Mouse (Mus musculus) left cerebral cortex, adult 9 months (tissue): ENCODE measurements around the gene Sept8.
A peak's percentile ranks its signal among the peaks of the same experiment; 100 is the strongest.

Experiments
- DNase-seq, 2 experiments: peaks; one replicate each; pipeline ENCODE4 v3.0.0; 2022; ENCODE audit warnings: low spot score in 2 of 2

The Sept8 gene

DNA sequence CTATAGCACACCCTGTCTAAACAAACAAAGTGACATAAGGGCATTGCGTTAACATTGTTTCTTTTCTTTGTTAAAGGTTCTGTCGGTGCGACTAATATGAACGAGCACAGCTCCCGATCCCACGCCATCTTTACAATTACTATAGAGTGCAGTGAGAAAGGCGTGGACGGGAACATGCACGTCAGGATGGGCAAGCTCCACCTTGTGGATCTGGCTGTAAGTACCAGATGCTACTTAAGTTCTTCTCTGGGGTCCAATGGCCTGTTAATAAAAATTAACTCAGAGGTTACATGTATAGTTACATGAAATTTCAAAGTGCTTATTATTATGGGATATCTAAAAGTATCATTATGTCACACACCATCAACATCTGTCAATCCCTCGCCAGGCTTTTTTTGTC lies 64.1 kb downstream of the Sept8 start:
- DNase-seq = no peak

DNA sequence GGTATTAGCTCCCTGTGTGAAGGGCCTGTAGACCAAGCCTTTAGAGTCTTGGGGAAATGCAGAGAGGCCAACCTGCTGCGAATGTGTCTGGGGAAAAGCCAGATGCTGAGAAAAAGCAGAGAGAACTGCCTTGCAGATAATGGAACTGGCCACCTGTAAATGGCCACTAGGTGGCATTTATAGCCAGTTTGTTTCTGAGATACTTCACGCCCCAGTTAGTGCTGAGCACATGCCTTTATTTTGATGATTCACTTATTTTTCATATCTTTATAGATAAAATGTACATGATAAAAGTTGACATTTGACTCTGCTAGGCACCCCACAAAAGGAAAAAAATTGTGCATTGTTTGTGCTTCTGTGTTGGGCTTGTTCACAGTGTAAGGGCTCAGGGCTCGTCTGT lies 65.8 kb downstream of the Sept8 start:
- peak in 1 of 2 experiments; percentile 19 for DNase-seq

DNA sequence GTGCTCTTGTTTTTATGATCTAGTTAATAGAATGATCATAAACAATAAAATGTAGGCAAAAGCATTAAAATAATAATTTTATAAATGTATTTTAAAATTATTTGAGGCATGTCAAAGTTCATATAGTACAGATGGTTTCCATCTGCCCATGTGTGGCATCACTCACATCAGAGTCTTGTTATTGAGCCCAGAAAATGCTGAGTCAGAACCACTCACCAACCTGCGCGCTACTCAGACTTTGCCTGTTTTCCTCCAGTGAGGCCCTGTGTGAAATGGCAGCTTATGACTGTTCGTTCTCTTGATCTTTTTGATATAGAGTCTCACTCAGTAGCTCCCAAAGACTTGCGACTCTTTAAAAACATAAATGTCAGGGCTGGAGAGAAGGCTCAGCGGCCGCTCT lies 66.5 kb downstream of the Sept8 start:
- no peak for DNase-seq

DNA sequence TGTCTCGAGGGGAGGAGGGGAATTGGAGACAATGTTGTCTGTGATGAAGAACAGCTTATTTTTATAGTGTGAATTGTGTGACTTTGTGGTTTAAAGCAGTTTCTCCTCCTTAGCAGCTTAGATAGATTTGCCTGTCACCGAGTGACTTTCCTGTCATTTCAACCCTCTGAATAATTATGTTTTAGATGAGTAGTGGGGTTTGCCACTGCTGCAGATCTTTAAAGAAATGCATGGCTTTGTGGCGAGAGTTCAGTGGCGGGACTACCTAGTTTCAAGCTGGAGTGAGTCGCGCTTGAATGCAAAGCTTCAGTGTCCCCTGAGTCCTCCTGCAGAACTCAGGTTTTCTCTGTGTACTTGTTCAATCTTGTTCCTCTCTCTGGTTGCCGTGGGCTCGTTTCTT lies 69.2 kb downstream of the Sept8 start:
- DNase-seq = no peak

DNA sequence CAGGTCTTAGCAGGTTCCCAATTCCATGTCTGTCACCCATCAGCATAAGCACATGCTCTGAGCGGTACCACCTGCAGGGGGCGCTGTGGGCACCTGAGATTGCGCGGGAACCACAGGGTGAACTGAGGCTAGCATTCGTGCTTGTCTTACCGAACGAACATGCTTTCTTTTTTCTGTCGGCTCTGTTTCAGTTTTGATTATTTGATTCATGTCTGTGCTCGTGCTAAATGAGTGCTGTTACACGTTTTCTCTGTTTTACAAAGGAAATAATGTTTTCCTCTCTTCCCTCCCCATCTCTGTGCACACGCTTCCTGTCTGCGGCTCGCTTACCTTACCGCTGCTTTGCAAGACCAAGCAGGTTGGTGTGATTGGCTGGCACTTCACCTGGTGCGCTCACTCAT lies 71.3 kb downstream of the Sept8 start:
- DNase-seq = peak in 1 of 2 experiments; percentile 28

DNA sequence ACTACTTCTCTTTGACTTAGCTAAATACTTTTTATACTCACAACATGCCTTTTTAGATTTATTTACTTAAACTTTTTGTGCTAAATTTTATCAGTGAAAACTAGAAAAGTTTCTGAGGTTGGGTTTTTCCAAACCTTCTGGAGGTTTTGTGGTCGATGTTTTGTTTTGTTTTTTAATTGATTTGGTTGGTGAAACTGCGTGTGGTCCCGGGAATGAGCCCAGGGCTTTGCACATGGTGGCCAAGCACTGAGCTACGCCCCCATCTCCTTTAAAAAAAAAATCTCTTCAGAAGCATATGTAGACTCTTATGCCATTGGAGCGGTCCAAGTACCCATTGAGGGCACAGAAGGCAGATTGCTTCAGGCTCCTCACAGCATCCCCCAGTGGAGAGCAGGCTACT lies 72.1 kb downstream of the Sept8 start:
- DNase-seq = no peak
